Mouse (Mus musculus): ENCODE measurements around the gene Rap1b.

GRCm38 (mm10) chr10:117782491-117783260 lies 63.2 kb downstream of the Rap1b start:
- TF ChIP-seq CTCF (IDR thresholded peaks at IDR 0.05; ENCODE audit: borderline replicate concordance, insufficient read depth, low read depth, low read length) (no peak), POLR2A (IDR thresholded peaks at IDR 0.05; ENCODE audit: borderline replicate concordance, insufficient read depth, low read length) (no peak)

All from cerebellum, adult 2 months (tissue).